Mouse (Mus musculus): Measurements from ENCODE around the gene Gse1. TPM values are rescaled to one million over a fixed set of nuclear protein-coding genes. Genes with fewer than 3 reads are reported as not detected.

The Gse1 gene
- total and polyA plus RNA-seq, 3 experiments: 23.6 to 128 (median 66.9) TPM

DNA sequence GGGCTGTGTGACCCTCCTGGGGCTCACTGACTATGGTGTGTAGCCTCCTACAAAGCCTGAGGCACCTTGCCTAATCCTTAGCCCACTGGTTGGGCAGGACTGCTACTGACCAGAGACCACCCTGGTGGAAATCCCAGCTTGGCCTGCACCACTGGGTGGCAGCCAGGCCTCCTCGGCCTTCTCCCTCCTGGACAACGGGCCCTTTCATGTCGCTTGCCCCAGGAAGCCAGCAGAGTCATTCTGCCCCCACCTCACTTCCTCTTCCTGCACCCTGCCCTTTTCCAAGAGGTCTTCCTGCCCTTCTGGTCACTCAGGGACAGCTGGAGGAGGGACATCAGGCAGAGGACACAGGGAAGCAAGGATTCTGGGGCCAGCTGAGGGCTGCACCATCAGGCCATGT, 96.3 kb downstream of the Gse1 start:
- Histone ChIP-seq H3K4me1 (ENCODE audit: control insufficient read depth in 1 of 2, insufficient read depth in 2 of 2, low read length in 2 of 2) (peaks cover 19 to 57% of the 10 kb centered on the region in 2 experiments), H3K9ac (ENCODE audit: control insufficient read depth, low read depth, low read length, poor library complexity, severe bottlenecking) (peak overlapping the region; percentile 21; the same call in 1 of the 2 replicates), H3K4me3 (ENCODE audit: control insufficient read depth in 1 of 2, insufficient read depth in 1 of 2, low read depth in 2 of 2, low read length in 2 of 2) (no peak overlapping the region), H3K79me2 (ENCODE audit: control insufficient read depth, insufficient read depth, low read length, poor library complexity) (no peaks in the 10 kb centered on the region), H3K9me3 (replicated peaks; ENCODE audit: insufficient read depth, low read length) (no peaks in the 10 kb centered on the region), H3K36me3 (ENCODE audit: control insufficient read depth in 1 of 2, insufficient read depth in 2 of 2, low read length in 2 of 2) (peaks cover 0 to 27% of the 10 kb centered on the region in 2 experiments; a peak in 2 of 4 replicates), H3K27ac (ENCODE audit: control insufficient read depth, low read depth, low read length) (peak overlapping the region; percentile 74), H3K27me3 (ENCODE audit: control insufficient read depth in 1 of 2, insufficient read depth in 2 of 2, low read length in 2 of 2) (no peaks in the 10 kb centered on the region)
- TF ChIP-seq CHD1 (IDR thresholded peaks at IDR 0.05; ENCODE audit: low read depth, low read length) (no peak), MAX (IDR thresholded peaks at IDR 0.05; ENCODE audit: low read length) (no peak), MAZ (IDR thresholded peaks at IDR 0.05; ENCODE audit: low read depth, low read length) (no peak), ZNF384 (IDR thresholded peaks at IDR 0.05; ENCODE audit: low read depth, low read length) (no peak), MYB (IDR thresholded peaks at IDR 0.05; ENCODE audit: low read depth, low read length) (no peak), RAD21 (IDR thresholded peaks at IDR 0.05; ENCODE audit: low read depth, low read length) (no peak), UBTF (IDR thresholded peaks at IDR 0.05; ENCODE audit: borderline replicate concordance, insufficient read depth, low read depth, low read length) (no peak), NELFE (IDR thresholded peaks at IDR 0.05; ENCODE audit: low read depth, low read length) (no peak), CTCF (IDR thresholded peaks at IDR 0.05 in 2 of 3, conservative IDR thresholded peaks at IDR 0.05 in 1 of 3; ENCODE audit: control insufficient read depth in 1 of 3, insufficient read depth in 1 of 3, low read depth in 2 of 3, low read length in 3 of 3, poor library complexity in 1 of 3, severe bottlenecking in 1 of 3) (no peak), POLR2AphosphoS2 (IDR thresholded peaks at IDR 0.05; ENCODE audit: low read length) (no peak), KAT2A (conservative IDR thresholded peaks at IDR 0.05; ENCODE audit: low read depth, low read length) (no peak), TBP (IDR thresholded peaks at IDR 0.05; ENCODE audit: low read depth, low read length) (no peak), HCFC1 (IDR thresholded peaks at IDR 0.05; ENCODE audit: low read depth, low read length) (no peak), CHD2 (IDR thresholded peaks at IDR 0.05; ENCODE audit: low read length) (no peak), ZMIZ1 (IDR thresholded peaks at IDR 0.05; ENCODE audit: low read depth, low read length) (no peak)
- no peak for DNase-seq (ENCODE audit: low read depth, low spot score)

DNA sequence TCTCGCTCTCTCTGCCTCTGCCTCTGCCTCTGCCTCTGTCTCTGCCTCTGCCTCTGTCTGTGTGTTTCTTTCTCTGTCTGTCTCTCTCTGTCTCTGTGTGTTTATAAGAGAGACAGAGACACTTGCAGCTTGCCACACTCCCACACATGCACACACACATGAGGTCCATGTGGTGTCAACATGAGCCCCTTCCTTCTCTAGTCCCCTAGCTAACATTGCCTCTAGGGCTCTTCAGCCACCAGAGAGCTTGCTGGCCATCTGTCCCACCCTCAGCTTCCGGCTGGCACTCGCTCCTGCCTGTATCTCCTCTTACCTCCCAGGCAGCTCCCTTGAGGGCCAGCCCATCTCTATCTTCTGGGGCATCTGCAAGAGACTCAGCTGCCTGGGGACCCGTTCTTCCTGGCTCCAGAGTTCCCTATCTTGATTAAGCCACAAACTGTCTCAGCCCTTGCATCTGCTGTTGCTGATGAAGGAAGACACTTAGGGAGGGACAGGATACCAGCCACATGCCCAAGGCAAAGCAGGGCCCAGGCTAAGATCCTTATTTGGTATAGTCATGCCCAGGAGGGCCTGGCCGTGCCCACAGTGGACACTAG, 97.0 kb downstream of the Gse1 start:
- Histone ChIP-seq H3K9me3 (replicated peaks; ENCODE audit: insufficient read depth, low read length) (no peaks in the 10 kb centered on the region), H3K4me3 (ENCODE audit: control insufficient read depth in 1 of 2, insufficient read depth in 1 of 2, low read depth in 2 of 2, low read length in 2 of 2) (no peak overlapping the region), H3K79me2 (ENCODE audit: control insufficient read depth, insufficient read depth, low read length, poor library complexity) (no peaks in the 10 kb centered on the region), H3K36me3 (ENCODE audit: control insufficient read depth in 1 of 2, insufficient read depth in 2 of 2, low read length in 2 of 2) (peaks cover 0 to 27% of the 10 kb centered on the region in 2 experiments; a peak in 2 of 4 replicates), H3K27ac (ENCODE audit: control insufficient read depth, low read depth, low read length) (peak overlapping the region; percentile 74), H3K9ac (ENCODE audit: control insufficient read depth, low read depth, low read length, poor library complexity, severe bottlenecking) (peak overlapping the region; percentile 23), H3K4me1 (ENCODE audit: control insufficient read depth in 1 of 2, insufficient read depth in 2 of 2, low read length in 2 of 2) (peaks cover 19 to 54% of the 10 kb centered on the region in 2 experiments), H3K27me3 (ENCODE audit: control insufficient read depth in 1 of 2, insufficient read depth in 2 of 2, low read length in 2 of 2) (no peaks in the 10 kb centered on the region)
- peak; percentile 82 for DNase-seq (ENCODE audit: low read depth, low spot score)
- TF ChIP-seq NRF1 (IDR thresholded peaks at IDR 0.05; ENCODE audit: insufficient read depth, low read depth, low read length, poor library complexity, severe bottlenecking) (no peak), BHLHE40 (IDR thresholded peaks at IDR 0.05; ENCODE audit: borderline replicate concordance, low read depth, low read length) (0 out of 2 replicates have a peak, but pooled peaks have one; percentile 28), MAFK (IDR thresholded peaks at IDR 0.05; ENCODE audit: borderline replicate concordance, low read depth, low read length) (no peak), USF2 (IDR thresholded peaks at IDR 0.05; ENCODE audit: borderline replicate concordance in 1 of 2, insufficient read depth in 1 of 2, low read depth in 1 of 2, low read length in 2 of 2) (no peak), RCOR1 (IDR thresholded peaks at IDR 0.05; ENCODE audit: low read depth, low read length) (no peak; the same call in 1 of the 2 replicates), CHD2 (IDR thresholded peaks at IDR 0.05; ENCODE audit: low read length) (no peak), JUND (IDR thresholded peaks at IDR 0.05; ENCODE audit: low read depth, low read length) (no peak), GABPA (IDR thresholded peaks at IDR 0.05; ENCODE audit: low read depth, low read length) (no peak), ZC3H11A (IDR thresholded peaks at IDR 0.05; ENCODE audit: low read depth, low read length) (no peak), GATA1 (IDR thresholded peaks at IDR 0.05; ENCODE audit: low read depth, low read length) (peak; percentile 76), ZMIZ1 (IDR thresholded peaks at IDR 0.05; ENCODE audit: low read depth, low read length) (no peak), MYB (IDR thresholded peaks at IDR 0.05; ENCODE audit: low read depth, low read length) (peak; percentile 59), HCFC1 (IDR thresholded peaks at IDR 0.05; ENCODE audit: low read depth, low read length) (no peak), MXI1 (IDR thresholded peaks at IDR 0.05; ENCODE audit: low read depth, low read length) (0 out of 2 replicates have a peak, but pooled peaks have one; percentile 11), CHD1 (IDR thresholded peaks at IDR 0.05; ENCODE audit: low read depth, low read length) (no peak), UBTF (IDR thresholded peaks at IDR 0.05; ENCODE audit: borderline replicate concordance, insufficient read depth, low read depth, low read length) (no peak), TCF12 (IDR thresholded peaks at IDR 0.05; ENCODE audit: low read depth, low read length) (peak; percentile 85), POLR2AphosphoS5 (IDR thresholded peaks at IDR 0.05; ENCODE audit: borderline replicate concordance, low read depth, low read length) (no peak), RAD21 (IDR thresholded peaks at IDR 0.05; ENCODE audit: low read depth, low read length) (no peak), POLR2A (IDR thresholded peaks at IDR 0.05; ENCODE audit: control insufficient read depth in 1 of 2, insufficient read depth in 1 of 2, low read depth in 1 of 2, low read length in 2 of 2, poor library complexity in 1 of 2) (peak in 1 of 2 experiments; percentile 41; a peak in 1 of 4 replicates), ZNF384 (IDR thresholded peaks at IDR 0.05; ENCODE audit: low read depth, low read length) (no peak), EP300 (IDR thresholded peaks at IDR 0.05; ENCODE audit: low read depth in 1 of 2, low read length in 2 of 2) (peak; percentile 64 to 87), MAX (IDR thresholded peaks at IDR 0.05; ENCODE audit: low read length) (peak; percentile 62; the same call in 1 of the 2 replicates)

Data from MEL (cell line).